Mouse (Mus musculus) C2C12 (cell line): ENCODE results near the gene Prkar2a.

ENCODE experiments used
- CTCF ChIP-seq: IDR thresholded peaks from one replicate; pipeline ENCODE4 v1.5.1; 2011; ENCODE audit not compliant: control insufficient read depth, insufficient read depth, insufficient read length
- MAX ChIP-seq: IDR thresholded peaks from one replicate; pipeline ENCODE4 v1.6.1; 2011; ENCODE audit warnings: mild to moderate bottlenecking, control low read depth
- MYOD1 ChIP-seq: IDR thresholded peaks from one replicate; pipeline ENCODE4 v1.6.1; 2011; ENCODE audit warnings: low read depth; ENCODE audit not compliant: control insufficient read depth, insufficient read length
- MYOG ChIP-seq: IDR thresholded peaks from one replicate; pipeline ENCODE4 v1.6.1; 2011; ENCODE audit not compliant: control insufficient read depth, insufficient read length; ENCODE audit errors: extremely low read depth
- USF1 ChIP-seq: IDR thresholded peaks from one replicate; pipeline ENCODE4 v1.6.1; 2011; ENCODE audit warnings: low read depth, mild to moderate bottlenecking, control low read depth, moderate library complexity

DNA sequence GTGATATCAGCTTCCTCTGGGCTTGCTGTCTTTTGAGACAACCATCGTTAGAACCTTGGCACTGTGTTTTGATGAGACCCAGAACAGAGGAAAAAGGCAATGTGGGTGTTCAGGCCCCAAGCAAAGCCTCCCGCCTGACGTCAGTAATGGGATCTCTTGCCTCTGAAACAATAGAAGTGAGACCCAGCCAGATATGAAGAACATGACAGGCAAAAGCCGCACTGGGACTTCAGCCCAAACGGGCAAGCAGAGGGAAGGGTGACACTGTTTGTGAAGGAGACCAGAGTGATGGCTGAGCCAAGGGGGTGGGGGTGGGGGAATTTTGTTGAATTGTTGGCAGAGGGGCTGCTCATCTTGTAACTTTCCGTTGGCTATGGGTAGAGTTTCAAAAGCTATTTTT lies 68.3 kb downstream of the Prkar2a start:
- TF ChIP-seq CTCF: no peak
- no peak for TF ChIP-seq MAX
- TF ChIP-seq USF1: no peak
- TF ChIP-seq MYOG: no peak
- no peak for TF ChIP-seq MYOD1
